Mouse (Mus musculus): ENCODE measurements at regions not wholly inside any gene's neighbourhood (a gene's known extent, or its start where the extent isn't known, plus 50 kb on each side); places are given as distances from the start of the nearest gene placed in this dataset.

GRCm38 (mm10) chr3:132237344-132237743 lies 152.3 kb downstream of the Dkk2 start:
- no peak for DNase-seq (ENCODE audit: low read depth)

GRCm38 (mm10) chr3:132257834-132258233 lies 172.7 kb downstream of the Dkk2 start:
- DNase-seq (ENCODE audit: low read depth): no peak

GRCm38 (mm10) chr3:132269641-132270040 lies 184.5 kb downstream of the Dkk2 start:
- no peak for DNase-seq (ENCODE audit: low read depth)

GRCm38 (mm10) chr3:132274786-132275185 lies 189.7 kb downstream of the Dkk2 start:
- DNase-seq (ENCODE audit: low read depth): no peak

- DNase-seq (ENCODE audit: low read depth): no peak
Measured at GRCm38 (mm10) chr3:132277771-132278170, 192.7 kb downstream of the Dkk2 start.

- peak; percentile 38 for DNase-seq (ENCODE audit: low read depth)
Measured at GRCm38 (mm10) chr3:132287714-132288113, 202.6 kb downstream of the Dkk2 start.

- no peak for DNase-seq (ENCODE audit: low read depth)
Measured at GRCm38 (mm10) chr3:132326961-132327360, 241.9 kb downstream of the Dkk2 start.

- DNase-seq (ENCODE audit: low read depth): no peak
Measured at GRCm38 (mm10) chr3:132343625-132344024, 258.5 kb downstream of the Dkk2 start.

GRCm38 (mm10) chr3:132345856-132346255 lies 260.8 kb downstream of the Dkk2 start:
- no peak for DNase-seq (ENCODE audit: low read depth)

GRCm38 (mm10) chr3:132349602-132350001 lies 264.5 kb downstream of the Dkk2 start:
- no peak for DNase-seq (ENCODE audit: low read depth)

GRCm38 (mm10) chr3:132353204-132353603 lies 268.1 kb downstream of the Dkk2 start:
- DNase-seq (ENCODE audit: low read depth): no peak

GRCm38 (mm10) chr3:132359596-132359995 lies 270.0 kb upstream of the Gimd1 start:
- DNase-seq (ENCODE audit: low read depth): no peak

GRCm38 (mm10) chr3:132375579-132375978 lies 254.0 kb upstream of the Gimd1 start:
- no peak for DNase-seq (ENCODE audit: low read depth)

- DNase-seq (ENCODE audit: low read depth): no peak
Measured at GRCm38 (mm10) chr3:132417742-132418141, 211.9 kb upstream of the Gimd1 start.

- DNase-seq (ENCODE audit: low read depth): no peak
Measured at GRCm38 (mm10) chr3:132425819-132426671, 203.6 kb upstream of the Gimd1 start.

GRCm38 (mm10) chr3:132427244-132427643 lies 202.4 kb upstream of the Gimd1 start:
- DNase-seq (ENCODE audit: low read depth): no peak

GRCm38 (mm10) chr3:132428148-132428547 lies 201.5 kb upstream of the Gimd1 start:
- no peak for DNase-seq (ENCODE audit: low read depth)

GRCm38 (mm10) chr3:132431805-132432204 lies 197.8 kb upstream of the Gimd1 start:
- DNase-seq (ENCODE audit: low read depth): no peak

- DNase-seq (ENCODE audit: low read depth): no peak
Measured at GRCm38 (mm10) chr3:132441226-132441625, 188.4 kb upstream of the Gimd1 start.

- no peak for DNase-seq (ENCODE audit: low read depth)
Measured at GRCm38 (mm10) chr3:132453927-132454326, 175.7 kb upstream of the Gimd1 start.

- DNase-seq (ENCODE audit: low read depth): no peak
Measured at GRCm38 (mm10) chr3:132462348-132462959, 167.2 kb upstream of the Gimd1 start.

GRCm38 (mm10) chr3:132471070-132471469 lies 158.6 kb upstream of the Gimd1 start:
- no peak for DNase-seq (ENCODE audit: low read depth)

- no peak for DNase-seq (ENCODE audit: low read depth)
Measured at GRCm38 (mm10) chr3:132477768-132478167, 151.9 kb upstream of the Gimd1 start.

- DNase-seq (ENCODE audit: low read depth): no peak
Measured at GRCm38 (mm10) chr3:132479275-132479674, 150.3 kb upstream of the Gimd1 start.
